Mouse (Mus musculus) bone marrow macrophage, adult 2 months (primary cell): Measurements from ENCODE around the gene Rfx8.

ENCODE experiments used
- CTCF ChIP-seq: IDR thresholded peaks from 2 replicates; pipeline ENCODE4 v1.5.1; 2012; ENCODE audit warnings: low read depth, mild to moderate bottlenecking, low read length, moderate library complexity
- POLR2A ChIP-seq: IDR thresholded peaks from 2 replicates; pipeline ENCODE4 v1.6.1; 2012; ENCODE audit warnings: mild to moderate bottlenecking, low read depth, low read length, borderline replicate concordance

- TF ChIP-seq POLR2A (no peak), CTCF (no peak)
Measured at GRCm38 (mm10) chr1:39694756-39695155, 26.0 kb downstream of the Rfx8 start.
